Mouse (Mus musculus) embryo, embryonic 11 days (tissue): ENCODE measurements around the gene Tprg.
A peak's percentile ranks its signal among the peaks of the same experiment; 100 is the strongest.

Experiments
- DNase-seq: peaks from one replicate; pipeline ENCODE4 v3.0.0-alpha.2; 2015

The Tprg gene

DNA sequence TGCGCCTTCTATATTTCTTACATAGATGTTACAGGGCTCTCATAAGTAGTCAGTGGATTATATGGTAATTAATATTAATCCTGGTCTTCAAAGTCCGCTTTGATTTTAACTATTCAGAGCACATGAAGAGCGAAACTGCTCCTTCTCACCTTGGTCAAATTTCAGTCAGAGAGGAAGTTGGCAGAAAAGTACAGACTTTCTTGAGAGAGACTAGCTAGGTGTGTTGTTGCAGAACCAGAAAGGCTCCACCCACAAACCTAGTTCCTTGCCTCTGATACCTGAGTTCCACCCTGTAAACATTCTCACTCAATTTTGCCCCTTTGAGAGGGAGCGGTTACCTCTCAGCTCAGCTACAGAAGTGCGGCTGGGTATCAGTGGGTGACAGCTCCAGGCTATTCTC, at the start of gene Tprg:
Gene Tprg, plus strand, starts transcription at position 301 of the 400 bp plus-strand sequence.
- DNase-seq = no peak

DNA sequence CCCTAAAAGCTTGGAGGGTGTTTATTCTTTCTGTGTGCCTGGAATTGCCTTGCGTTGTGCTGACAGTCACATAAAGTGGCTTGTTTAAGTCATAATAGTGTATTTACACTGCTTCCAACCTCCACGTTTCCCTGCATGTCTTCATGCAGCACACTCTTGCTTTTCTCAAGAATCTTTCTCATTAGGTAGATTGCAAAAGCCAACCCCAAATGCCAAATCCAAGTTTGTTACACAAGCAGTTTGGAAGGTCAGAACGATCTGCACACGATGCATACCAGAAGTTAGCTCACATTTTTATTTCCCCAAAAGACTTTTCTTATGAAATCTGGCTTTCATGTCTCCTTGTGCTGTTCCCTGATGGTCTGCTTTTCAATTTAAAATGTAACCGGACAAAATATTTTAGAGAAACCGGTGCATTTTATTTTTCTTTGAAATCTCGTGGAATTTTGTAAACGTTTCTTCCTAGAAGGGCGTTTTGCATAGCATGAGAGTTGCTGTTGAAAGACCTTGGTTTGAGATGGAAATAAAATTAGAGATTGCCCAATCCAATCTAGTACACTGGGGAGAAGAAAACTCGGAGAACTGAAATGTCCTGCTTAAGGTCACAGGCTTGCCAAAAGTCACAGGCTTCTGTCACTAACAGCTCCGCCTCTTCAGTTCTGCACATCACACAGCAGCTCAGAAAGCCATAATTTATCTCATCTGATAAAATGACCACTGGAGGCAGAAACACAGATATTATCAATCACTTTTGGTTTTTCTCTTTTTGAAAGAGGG, 48.2 kb upstream of the Tprg start:
- DNase-seq = no peak

DNA sequence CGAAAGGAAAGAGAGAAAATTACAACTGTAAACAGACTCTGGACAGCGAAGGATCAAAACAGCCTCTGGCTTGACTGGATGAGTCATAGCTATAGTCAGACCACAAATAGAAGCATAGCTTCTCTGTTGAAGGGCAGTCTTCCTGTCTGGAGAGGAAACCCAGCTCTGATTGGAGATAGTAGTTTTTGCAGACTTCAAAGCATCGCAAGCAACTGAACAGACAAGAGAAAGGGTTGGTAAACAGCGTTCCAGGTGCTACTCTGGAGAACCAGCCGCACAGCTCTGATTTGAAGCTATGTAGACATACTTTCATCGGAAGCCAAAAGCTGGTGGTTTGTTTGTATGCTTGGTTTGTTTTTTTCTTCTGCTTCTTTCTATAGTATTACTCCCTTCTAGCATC, 37.7 kb upstream of the Tprg start:
- DNase-seq = no peak

DNA sequence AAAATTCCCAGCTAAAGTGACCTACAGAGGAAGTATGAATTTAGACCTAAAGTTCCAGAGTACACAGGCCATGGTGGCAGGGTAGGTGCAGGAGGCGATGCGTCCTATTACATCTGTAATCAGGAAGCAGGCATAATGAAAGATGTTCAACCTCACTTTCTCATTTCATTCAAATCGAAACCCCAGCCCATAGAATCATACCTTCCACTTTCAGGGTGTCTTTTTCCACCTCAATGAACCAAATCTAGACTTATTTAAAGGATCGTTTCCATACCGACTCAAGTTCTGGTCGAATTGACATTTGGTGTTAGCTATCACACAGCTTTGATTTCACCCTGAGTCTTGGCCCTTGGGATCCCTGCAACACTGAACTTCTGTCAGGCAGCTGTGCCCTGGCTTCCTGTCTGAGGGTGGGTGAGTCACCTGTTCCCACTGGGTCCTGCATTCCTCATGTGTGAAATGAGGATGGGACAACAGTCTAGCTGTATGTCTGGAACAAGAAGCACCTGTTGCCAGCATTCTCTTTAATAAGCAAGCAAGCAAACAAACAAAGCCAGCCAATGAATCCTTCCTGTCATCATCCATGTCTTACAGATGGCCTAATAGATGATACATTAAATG, 36.4 kb upstream of the Tprg start:
- DNase-seq = no peak

DNA sequence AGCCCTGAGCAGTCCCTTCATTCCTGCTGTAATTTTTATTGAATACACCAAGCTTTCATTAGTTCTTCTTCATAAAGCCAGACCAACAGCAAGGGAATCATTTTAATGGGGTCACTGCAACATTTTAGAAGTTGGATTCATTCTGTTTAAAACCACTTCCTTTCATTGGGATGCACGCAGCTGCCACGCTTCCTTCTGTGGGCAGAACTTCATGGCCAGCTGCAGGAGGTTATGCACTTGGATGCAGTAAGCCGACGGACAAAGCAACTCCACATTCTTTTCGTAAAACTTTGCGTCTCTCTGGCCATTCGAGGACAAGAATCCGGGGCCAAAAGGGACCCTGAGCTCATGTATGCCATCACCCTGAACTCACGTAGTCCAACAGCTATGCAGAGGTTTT, 35.5 kb upstream of the Tprg start:
- DNase-seq = no peak

DNA sequence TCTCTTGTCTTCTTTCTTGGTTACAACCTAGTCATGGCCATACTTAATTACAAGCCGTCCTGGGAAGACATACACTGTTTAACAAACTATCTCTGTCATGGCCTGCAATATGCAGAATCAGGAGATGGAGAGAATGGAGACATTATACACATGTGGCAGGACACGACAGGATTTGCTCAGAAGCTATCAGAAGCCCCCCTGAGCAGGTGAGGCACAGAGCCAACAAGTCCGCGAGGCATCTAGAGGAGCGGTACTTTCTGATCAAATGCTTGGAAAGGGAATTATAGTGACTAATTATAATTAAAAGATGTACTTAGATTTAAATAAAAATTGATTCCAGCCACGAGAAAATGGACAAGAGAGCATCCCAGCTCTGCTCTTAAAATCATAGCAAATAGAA, 32.0 kb upstream of the Tprg start:
- no peak for DNase-seq

DNA sequence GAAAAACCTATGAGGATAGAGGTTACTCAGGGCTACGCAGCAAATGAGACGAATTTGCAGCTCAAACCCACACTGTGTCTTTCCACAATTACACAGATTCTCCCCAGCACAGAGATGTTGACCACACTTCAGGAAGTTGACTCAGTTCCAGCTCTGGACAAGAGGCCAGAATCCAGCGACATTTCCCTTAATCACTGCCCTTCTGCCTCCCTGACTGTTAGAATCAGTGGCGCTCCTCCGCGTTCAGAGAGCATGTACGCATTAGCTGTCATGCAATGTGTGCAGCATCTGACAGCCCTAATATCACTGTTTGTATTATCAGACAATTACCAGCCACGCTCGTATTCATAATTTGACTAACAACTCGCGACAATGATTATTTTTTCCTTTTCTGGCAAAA, 31.4 kb upstream of the Tprg start:
- DNase-seq = no peak

DNA sequence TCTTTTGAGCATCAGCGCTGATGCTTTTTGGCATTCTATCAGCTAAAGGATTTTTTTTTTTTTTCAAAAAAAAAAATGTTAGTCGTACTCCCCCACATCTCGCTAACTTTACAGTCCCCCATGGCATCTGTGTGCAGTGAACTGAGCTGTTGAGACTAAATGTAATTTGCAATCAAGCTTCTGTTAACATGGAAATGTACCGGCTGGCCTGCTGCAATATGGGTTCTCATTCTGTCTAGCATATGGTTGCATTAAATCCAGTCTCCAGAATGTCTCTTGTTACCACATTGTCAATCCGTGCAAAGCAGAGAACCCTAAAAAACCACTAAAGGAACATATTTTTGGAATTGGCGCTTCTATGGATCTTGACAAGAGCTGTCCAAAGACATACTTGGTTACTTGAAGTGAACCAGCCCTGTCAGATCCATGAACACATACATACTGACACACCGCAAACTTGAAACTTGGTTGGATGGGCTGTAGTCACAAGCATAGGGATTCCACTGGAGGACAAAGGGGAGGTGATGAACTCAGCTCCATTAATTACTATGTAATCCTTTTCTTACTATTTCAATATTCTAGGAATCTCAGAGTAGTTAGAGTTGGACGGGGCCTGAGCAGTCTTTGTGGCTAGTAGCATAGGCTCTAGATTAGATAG, 30.9 kb upstream of the Tprg start:
- DNase-seq = no peak

DNA sequence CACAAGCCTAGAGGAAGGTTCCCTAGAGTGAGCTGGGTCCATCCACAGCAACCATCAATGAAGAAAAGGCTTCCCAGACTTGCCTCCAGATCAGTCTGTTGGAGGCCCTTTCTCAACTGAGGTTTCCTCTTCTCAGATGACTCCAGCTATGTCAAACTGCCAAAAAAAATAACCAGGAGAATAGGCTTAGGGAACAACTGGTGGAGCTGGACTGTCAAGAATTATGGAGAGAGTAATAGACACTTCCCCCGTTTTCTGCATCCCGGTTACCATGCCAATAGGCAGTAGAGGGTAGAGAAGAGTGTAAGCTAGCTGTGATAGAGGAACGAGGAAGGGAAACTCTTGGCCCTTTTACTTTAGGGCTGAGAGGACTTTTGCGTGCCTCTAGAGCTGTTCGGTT, 24.3 kb upstream of the Tprg start:
- DNase-seq = no peak

DNA sequence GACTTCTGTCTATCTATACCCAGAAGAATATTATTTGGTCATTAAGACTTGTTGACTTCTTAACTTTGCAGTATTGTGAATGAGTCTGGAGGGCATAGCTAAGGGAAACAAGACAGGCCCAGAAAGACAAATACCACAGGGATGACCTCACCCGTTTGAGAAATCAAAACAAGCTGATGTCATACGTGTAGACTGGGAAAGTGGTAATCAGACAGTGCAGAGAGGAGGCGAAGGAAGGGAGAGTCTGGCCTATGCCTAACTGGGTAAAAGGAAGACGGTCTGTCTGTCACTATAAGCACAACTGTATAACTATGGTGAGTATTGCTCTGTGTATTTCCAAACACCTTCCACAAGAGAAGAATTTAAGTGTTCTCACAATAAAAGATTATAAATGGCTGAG, 23.7 kb upstream of the Tprg start:
- peak; percentile 22 for DNase-seq

DNA sequence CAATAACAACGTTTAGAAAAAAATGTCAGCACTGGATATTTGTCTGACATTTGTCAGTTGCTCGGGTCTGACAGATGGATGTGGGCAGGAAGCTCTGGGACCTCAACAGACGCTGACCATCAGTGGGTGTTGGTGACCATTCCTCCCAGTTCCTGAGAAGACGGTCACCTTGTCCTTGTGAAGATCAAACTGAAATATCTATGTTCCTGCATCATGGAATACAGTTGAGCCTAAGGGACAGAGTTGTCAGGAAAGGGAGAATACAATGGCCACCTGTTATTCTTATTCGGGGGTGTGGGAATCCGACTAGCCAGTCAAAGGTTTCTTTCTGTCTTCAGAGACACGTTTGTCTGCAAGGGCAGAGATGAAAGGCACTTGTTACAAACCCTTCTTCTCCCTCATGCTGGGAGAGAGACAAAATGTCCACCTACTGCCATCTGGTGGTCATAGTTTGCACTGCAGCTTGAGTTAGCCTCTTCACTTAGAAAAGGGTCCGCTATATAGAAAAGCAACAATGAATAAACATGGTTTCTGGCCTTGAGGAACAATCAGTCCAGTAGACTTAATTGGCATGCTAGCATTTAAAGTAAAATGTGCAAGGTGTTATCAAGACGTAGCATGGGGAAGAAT, 23.0 kb upstream of the Tprg start:
- DNase-seq = peak; percentile 80

DNA sequence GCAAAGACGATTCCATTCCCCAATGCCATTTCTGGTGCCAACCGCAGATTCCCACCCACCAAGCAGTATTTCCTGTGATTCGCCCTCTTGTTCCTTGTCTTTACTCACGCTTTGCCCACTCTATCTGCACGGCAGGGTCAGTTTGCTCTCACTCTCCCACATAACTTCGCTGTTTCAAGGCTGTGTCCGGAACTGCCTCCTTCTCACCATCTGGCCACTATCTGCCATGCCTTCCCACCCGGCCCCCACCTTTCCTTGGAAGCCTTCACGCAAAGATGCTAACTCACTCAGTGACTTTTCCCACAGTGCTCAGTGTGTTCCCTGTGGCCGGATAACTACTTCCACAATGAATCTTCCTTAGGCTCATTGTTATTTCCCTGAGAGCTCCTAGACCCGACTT, 21.4 kb upstream of the Tprg start:
- no peak for DNase-seq

DNA sequence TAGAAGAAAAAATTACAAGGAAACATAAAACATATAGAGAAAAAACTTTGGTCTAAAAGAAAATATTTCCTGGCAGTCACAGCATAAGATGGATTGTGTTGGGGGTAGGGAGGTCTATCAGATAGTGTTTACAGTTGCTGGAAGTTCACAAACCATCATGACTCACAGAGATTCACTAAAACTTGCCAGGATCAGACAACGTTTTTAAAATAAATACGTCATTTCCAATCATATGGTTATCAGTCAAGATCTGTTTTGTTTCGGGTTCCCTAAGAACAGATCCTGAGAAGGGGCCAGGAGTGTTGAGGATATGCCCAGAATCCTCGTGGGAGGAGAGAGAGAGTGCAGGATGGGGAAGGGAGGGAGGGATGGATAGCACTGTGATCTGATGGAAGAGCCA, 18.3 kb upstream of the Tprg start:
- no peak for DNase-seq

DNA sequence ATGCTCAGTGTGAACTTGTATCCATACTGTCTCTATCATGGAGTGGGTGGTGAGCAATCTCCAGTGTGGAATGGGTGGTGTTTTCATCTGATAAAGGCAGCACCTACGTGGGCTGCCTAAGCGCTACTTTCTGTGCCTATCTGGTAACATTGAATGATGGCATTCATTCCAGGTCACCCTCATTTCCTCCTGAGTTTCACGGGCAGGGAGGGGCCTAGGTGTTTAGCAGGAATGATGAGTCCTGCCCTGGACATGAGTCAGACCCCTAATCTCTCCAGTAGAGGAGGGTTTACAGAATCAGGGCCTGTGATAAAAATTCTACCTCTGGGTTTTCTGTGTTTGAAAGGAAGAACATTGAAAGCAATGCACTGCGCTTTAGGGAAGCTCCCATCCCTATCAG, 4.1 kb upstream of the Tprg start:
- DNase-seq = no peak

DNA sequence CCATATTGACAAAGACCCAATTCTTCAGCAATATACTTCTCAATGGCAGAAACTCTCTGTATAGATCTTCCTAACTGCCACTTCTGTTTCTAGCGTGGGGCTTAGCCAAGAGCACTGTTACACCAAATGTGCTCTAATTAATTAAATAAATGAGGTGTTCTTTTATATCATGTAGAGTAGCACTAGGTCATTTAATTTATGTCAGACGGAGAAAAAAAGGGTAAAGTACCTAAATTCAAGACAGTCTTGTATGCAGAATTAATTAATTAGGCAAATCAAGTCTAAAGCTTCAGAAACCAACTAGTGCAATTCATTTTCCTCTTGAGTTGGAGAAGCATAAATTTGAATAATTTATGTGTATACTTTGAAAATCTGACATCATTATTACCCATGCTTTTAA, 7.1 kb downstream of the Tprg start:
- DNase-seq = no peak

DNA sequence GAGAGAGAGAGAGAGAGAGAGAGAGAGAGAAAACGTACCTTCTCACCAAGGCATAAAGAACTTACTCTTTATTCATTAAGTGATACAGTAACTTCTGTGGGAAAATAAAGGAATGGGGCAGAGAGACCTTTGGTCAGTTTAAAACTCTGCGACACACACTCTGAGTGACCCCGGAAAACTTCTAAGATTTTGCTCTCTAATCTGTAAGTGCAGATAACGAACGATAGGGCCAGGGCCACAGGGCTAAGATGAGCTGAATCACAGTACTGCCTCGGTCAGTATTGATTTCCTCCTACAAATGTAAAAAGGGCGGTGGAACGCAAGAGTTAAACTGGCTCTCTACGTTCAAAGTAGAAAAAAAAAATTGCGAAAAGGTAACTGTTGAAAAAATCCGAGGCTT, 8.9 kb downstream of the Tprg start:
- DNase-seq = no peak

DNA sequence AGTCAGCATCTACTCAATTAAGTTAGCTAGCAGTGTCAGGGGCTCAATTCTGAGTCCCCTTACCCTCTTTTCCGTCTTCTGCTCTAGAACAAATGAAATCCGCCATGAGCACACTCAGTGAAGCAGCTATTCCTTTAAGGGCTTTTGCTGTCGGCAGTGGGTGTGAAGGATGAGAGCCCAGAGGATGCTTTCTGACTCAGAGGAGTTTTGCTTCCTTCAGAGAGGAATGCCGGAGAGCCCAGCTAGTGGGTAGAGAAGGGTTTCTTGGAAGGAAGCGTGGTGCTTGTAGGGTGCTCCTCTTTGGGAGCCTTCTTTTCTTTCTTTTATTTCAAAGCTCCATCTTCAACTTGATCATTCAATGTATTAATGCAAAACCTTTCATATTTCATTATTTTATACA, 10.1 kb downstream of the Tprg start:
- no peak for DNase-seq

DNA sequence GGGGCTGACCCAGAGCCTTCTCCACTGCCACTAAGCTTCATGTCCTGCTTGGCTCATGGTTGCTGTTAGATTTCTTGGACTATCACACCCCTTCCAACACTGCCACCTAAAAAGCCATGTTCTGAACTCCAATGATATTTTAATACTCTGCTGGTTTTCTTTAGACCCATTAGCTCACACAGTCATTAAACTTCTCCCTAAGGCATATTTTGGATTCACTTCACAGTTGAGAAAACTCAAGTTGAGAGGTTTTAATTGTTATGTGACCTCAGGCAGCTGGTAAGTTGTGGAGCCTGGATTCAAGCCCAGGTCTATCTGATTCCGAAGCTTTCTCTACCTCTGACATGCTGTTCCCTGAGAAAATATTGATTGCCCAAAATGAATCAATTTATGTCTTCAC, 11.6 kb downstream of the Tprg start:
- no peak for DNase-seq

DNA sequence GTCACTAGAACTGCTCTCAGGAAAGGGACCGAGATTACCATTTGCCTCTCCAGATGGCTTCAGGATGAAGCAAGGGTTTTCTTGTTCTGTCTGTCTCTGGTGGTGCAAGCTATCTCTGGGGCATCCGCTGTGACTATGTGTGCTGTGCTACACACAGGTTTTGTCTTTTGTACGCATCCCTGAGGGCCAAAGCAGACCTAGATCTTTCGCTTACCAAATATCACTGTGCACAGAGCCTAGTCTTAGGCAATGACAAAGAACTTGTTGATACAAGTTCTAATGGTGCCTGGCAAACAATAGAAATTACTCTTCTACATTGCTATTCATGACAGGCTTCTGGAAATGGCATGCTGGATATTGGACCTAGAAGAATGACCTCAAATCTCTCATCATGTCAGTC, 16.0 kb downstream of the Tprg start:
- no peak for DNase-seq

DNA sequence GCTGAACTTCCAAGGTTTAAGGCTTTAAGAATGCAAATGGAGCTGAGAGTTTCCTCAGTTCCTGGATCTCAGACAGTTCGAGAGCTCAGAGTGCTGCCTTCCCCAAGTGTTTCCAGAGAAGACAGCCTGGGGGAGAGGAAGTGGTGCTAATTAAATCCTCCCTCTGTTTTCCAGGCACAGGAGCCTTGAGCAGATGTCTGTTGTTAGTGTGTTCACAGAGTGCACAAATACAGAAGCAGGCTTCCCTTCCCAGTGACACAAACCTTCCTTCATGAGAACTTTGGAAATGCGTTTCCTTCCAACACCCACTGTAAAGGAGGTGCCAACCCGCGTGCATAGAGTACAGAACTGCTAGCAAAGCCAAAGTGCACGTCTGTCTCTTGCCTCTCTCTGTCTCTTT, 27.4 kb downstream of the Tprg start:
- no peak for DNase-seq

DNA sequence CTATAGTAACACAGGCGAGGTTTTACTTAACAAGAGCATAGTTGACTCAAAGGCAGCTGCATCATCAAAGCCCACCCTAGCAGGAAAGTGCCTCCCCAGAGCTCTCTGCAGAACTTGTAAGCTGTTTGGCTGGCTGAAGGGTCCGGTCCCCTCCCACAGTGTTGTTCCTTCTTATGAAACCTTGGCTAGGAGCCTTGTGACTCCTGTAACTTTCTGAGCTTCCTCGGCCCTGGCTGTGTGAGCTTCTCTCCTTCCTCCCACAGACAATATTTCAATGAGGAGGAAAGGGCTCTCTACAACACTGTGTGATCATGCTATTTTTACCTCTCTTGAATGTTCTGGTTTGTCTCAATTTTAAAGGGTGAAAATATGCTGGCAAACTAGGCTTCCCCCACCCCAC, 28.5 kb downstream of the Tprg start:
- DNase-seq = no peak

DNA sequence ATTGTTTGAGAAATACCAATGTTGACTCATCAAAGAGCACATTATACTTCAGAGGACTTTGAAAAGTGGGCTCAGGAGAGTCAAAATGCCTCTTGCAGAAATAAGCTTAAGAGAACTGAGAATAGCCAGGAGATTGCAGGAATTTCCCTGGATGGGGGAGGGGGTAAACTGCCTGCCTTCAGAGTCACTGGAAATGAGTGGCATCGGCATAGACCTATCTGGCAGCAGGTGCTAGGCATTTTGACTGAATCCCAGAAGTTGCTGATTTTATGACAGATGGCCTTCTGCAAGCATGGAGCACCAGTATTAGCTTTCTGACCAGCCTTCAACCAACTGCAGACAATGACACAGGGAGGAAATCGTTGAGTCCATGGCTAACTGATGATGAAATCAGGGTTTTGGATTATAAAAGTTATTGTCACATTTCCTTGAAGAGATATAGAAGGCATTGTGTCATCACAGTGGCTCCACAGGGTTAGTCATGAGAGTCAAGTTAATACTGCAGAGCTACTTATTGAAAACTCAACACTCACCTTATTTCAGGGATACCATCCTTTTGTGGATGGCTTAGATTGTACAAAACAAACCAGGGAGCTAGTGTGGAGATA, 39.1 kb downstream of the Tprg start:
- no peak for DNase-seq
